Mouse (Mus musculus) neural tube, embryonic 14.5 days (tissue): ENCODE measurements around the gene Pth1r. TPM values are rescaled to one million over a fixed set of nuclear protein-coding genes. Genes with fewer than 3 reads are reported as not detected.

Experiments used
- ATAC-seq: fragments of 200-750 bp; cut with Nextera tagmentation; 2 replicates; pipeline ENCODE4 v1.8.0; 2017; ENCODE audit warnings: low read depth, mild to moderate bottlenecking, moderate TSS enrichment, moderate library complexity
- H3K27ac ChIP-seq: fragments of 300-500 bp; sonication (generic); 2 replicates; pipeline ENCODE4 v1.5.1; 2014; ENCODE audit warnings: low read depth, mild to moderate bottlenecking, control low read depth, low read length, moderate library complexity, mixed read lengths
- H3K27me3 ChIP-seq: fragments of 300-500 bp; sonication (generic); 2 replicates; pipeline ENCODE4 v1.6.1; 2014; ENCODE audit warnings: low read length; ENCODE audit not compliant: control insufficient read depth, insufficient read depth
- H3K36me3 ChIP-seq: fragments of 300-500 bp; sonication (generic); 2 replicates; pipeline ENCODE4 v1.6.1; 2014; ENCODE audit warnings: low read length, mixed read lengths; ENCODE audit not compliant: control insufficient read depth, insufficient read depth
- H3K4me1 ChIP-seq: fragments of 300-500 bp; sonication (generic); 2 replicates; pipeline ENCODE4 v1.6.1; 2014; ENCODE audit warnings: low read length; ENCODE audit not compliant: control insufficient read depth, insufficient read depth
- H3K4me2 ChIP-seq: fragments of 300-500 bp; sonication (generic); 2 replicates; pipeline ENCODE4 v1.6.1; 2014; ENCODE audit warnings: mild to moderate bottlenecking, low read depth, low read length, control low read depth
- H3K4me3 ChIP-seq: fragments of 300-500 bp; sonication (generic); 2 replicates; pipeline ENCODE4 v1.5.1; 2014; ENCODE audit warnings: low read depth, low read length, control low read depth, mixed read lengths
- H3K9ac ChIP-seq: fragments of 300-500 bp; sonication (generic); replicated peaks from 2 replicates; pipeline ENCODE4 v1.6.1; 2014; ENCODE audit warnings: low read depth, mild to moderate bottlenecking, control low read depth, low read length, mixed read lengths
- H3K9me3 ChIP-seq: fragments of 300-500 bp; sonication (generic); 2 replicates; pipeline ENCODE4 v1.6.1; 2016; ENCODE audit warnings: low read length; ENCODE audit not compliant: control insufficient read depth
- WGBS: fragments of 180-500 bp; shearing (Covaris S2); extraction: QIAGEN DNeasy Blood & Tissue Kit; methylation state at CpG from one replicate; pipeline ENCODE4 v1.1.7; 2014; 5-methylcytosine and 5-hydroxymethylcytosine counted together
- polyA plus RNA-seq: library from polyadenylated mRNA; unstranded; fragments of >200 nt; fragmentation: Nextera tagmentation; extraction: Ambion mirVana; gene quantifications from 2 replicates; pipeline ENCODE4 v1.2.1, GENCODE M21; 2014

Pth1r gene
- polyA plus RNA-seq, 1 experiment from 2014 or later = 5.2 TPM

- ATAC-seq = peak; percentile 42; the same call in 1 of the 2 replicates
These were observed 3.9 kb downstream of the Pth1r start for GRCm38 (mm10) chr9:110742951-110743455.

DNA sequence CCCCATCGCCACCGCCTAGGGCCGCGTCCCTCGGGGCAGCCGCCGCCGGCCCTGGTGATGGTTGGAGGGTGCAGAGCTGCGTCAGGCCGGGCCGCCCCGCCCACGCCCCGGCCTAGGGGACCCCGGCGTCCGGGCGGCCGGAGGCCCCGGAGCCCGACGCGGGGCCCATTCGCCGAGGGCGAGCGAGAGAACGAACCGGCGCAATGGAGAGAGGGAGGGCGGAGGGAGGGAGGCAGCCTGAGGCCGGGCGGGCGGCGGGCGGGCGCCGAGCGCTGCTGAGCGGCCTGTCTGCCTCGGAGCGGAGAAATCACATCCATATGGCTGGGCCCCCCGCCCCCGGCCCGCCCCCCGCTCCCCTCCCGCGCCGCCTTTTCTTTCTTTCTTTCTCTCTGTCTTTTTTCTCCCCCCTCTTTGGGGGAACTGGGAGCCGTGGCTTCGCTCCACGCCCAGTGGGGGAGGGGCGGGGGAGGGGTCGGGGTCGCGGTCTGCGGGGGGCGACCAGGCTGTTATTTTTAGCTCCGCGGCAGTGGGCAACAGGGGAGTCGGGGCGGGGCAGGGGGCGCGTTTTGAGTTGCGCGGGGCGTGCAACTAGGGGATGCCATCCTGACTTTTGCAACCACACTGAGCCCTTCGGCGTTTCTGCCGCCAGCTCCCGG lies 4.5 kb downstream of the Pth1r start:
- H3K4me3 ChIP-seq = peak overlapping the region; percentile 64
- H3K4me2 ChIP-seq = peak overlapping the region; percentile 98
- WGBS = under 1% methylated on average over 34 of the region's 71 CpGs
- H3K9me3 ChIP-seq = no peaks in the 10 kb centered on the region
- ATAC-seq = peak; percentile 68
- no peaks in the 10 kb centered on the region for H3K36me3 ChIP-seq
- H3K4me1 ChIP-seq = peaks cover 5% of the 10 kb centered on the region; the same call in 1 of the 2 replicates
- peak overlapping the region; percentile 73 for H3K9ac ChIP-seq
- H3K27ac ChIP-seq = 0 out of 2 replicates have a peak overlapping the region, but pooled peaks have one; percentile 16
- peaks cover 3% of the 10 kb centered on the region for H3K27me3 ChIP-seq

More at GRCm38 (mm10) chr9:110742951-110743455, 3.9 kb downstream of the Pth1r start:
- peak overlapping the region; percentile 73 for H3K9ac ChIP-seq
- no peaks in the 10 kb centered on the region for H3K9me3 ChIP-seq
- H3K36me3 ChIP-seq = no peaks in the 10 kb centered on the region
- H3K27me3 ChIP-seq = peaks cover 3% of the 10 kb centered on the region
- WGBS = under 1% methylated on average over 33 of the region's 49 CpGs
- H3K27ac ChIP-seq = 0 out of 2 replicates have a peak overlapping the region, but pooled peaks have one; percentile 22
- H3K4me1 ChIP-seq = peaks cover 5% of the 10 kb centered on the region; the same call in 1 of the 2 replicates
- H3K4me3 ChIP-seq = peak overlapping the region; percentile 64
- peak overlapping the region; percentile 98 for H3K4me2 ChIP-seq

GRCm38 (mm10) chr9:110741711-110742294 lies 5.1 kb downstream of the Pth1r start, which contains the start of gene Myl3:
Gene Myl3 (plus strand): TSS chr9:110741861.
- Histone ChIP-seq H3K27me3 (peaks cover 3% of the 10 kb centered on the region), H3K4me3 (peak within 1 kb of the TSS; percentile 64), H3K9ac (peak within 1 kb of the TSS; percentile 73), H3K27ac (0 out of 2 replicates have a peak within 1 kb of the TSS, but pooled peaks have one; percentile 16), H3K9me3 (no peaks in the 10 kb centered on the region), H3K36me3 (no peaks in the 10 kb centered on the region), H3K4me2 (peak within 1 kb of the TSS; percentile 98), H3K4me1 (peaks cover 5% of the 10 kb centered on the region; the same call in 1 of the 2 replicates)
- 3% methylated on average over 17 of the region's 17 CpGs for WGBS
- no peak for ATAC-seq

- ATAC-seq = no peak
- H3K9ac ChIP-seq = no peak overlapping the region
- H3K27ac ChIP-seq = no peak overlapping the region
- no peak overlapping the region for H3K4me3 ChIP-seq
- no peaks in the 10 kb centered on the region for H3K36me3 ChIP-seq
- 88% methylated on average over 7 of the region's 7 CpGs for WGBS
- H3K4me1 ChIP-seq = peaks cover 5% of the 10 kb centered on the region; the same call in 1 of the 2 replicates
- no peak overlapping the region for H3K4me2 ChIP-seq
- H3K27me3 ChIP-seq = peaks cover 3% of the 10 kb centered on the region
- no peaks in the 10 kb centered on the region for H3K9me3 ChIP-seq
These were observed 7.0 kb downstream of the Pth1r start for GRCm38 (mm10) chr9:110739961-110740360.

DNA sequence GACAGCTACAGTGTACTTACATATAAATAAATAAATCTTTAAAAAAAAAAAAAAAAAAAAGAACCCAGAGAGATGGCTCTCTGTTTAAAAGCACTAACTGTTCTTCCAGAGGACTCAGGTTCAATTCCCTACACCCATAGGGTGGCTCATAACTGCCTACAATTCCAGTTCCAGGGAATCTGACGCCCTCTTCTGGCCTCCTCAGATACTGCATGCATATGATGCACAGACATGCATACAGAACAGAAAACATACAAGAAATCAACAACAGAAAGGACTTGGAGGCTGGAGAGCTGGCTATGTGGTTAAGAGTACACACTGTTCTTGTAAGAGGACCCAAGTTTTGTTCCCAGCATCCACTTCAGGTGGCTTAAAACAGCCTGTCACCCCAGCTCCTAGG lies 8.9 kb downstream of the Pth1r start:
- H3K4me2 ChIP-seq = no peak overlapping the region
- peaks cover 3% of the 10 kb centered on the region; the same call in 1 of the 2 replicates for H3K27me3 ChIP-seq
- no peak overlapping the region for H3K27ac ChIP-seq
- H3K9ac ChIP-seq = no peak overlapping the region
- no peak for ATAC-seq
- H3K36me3 ChIP-seq = no peaks in the 10 kb centered on the region
- no peak overlapping the region for H3K4me3 ChIP-seq
- H3K9me3 ChIP-seq = no peaks in the 10 kb centered on the region
- WGBS = 15% methylated on average over 1 of the region's 1 CpGs
- H3K4me1 ChIP-seq = peaks cover 5% of the 10 kb centered on the region; the same call in 1 of the 2 replicates

- Histone ChIP-seq H3K4me2 (no peak overlapping the region), H3K27me3 (peaks cover 3% of the 10 kb centered on the region; the same call in 1 of the 2 replicates), H3K36me3 (no peaks in the 10 kb centered on the region), H3K4me1 (0 out of 2 replicates have a peak, but pooled peaks cover 5% of the 10 kb centered on the region), H3K27ac (no peak overlapping the region), H3K4me3 (no peak overlapping the region), H3K9me3 (no peaks in the 10 kb centered on the region), H3K9ac (no peak overlapping the region)
- no peak for ATAC-seq
- WGBS = 43% methylated on average over 9 of the region's 9 CpGs
These were observed 10.6 kb downstream of the Pth1r start for GRCm38 (mm10) chr9:110736362-110736761.

DNA sequence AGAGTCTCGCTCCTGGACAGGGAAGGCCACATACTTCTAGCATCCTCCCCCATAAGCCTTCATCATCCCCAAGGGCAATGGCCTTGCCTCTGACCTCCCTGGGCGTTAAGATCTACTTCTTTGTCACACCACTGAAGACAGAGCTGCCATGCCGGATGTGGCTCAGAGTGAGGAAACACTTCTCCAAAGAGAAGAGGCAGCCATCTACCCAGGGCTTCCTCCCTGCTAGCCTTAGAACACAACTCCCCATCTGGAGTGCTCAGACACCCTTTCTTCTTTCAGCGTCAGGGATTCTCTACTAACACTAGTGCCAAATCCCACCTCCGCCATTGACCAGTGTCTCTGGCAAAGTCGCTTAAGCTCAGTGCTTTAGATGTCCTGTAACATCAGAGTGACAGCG lies 12.8 kb downstream of the Pth1r start:
- no peak overlapping the region for H3K9ac ChIP-seq
- H3K27me3 ChIP-seq = no peaks in the 10 kb centered on the region
- no peak overlapping the region for H3K4me2 ChIP-seq
- H3K4me3 ChIP-seq = no peak overlapping the region
- no peaks in the 10 kb centered on the region for H3K36me3 ChIP-seq
- H3K27ac ChIP-seq = no peak overlapping the region
- no peaks in the 10 kb centered on the region for H3K9me3 ChIP-seq
- ATAC-seq = no peak
- 0 out of 2 replicates have a peak, but pooled peaks cover 5% of the 10 kb centered on the region for H3K4me1 ChIP-seq
- 76% methylated on average over 7 of the region's 7 CpGs for WGBS

GRCm38 (mm10) chr9:110733102-110733501 lies 13.8 kb downstream of the Pth1r start:
- peak overlapping the region; percentile 29; the same call in 1 of the 2 replicates for H3K9ac ChIP-seq
- no peak overlapping the region for H3K27ac ChIP-seq
- peak overlapping the region; percentile 29 for H3K4me3 ChIP-seq
- no peak for ATAC-seq
- no peaks in the 10 kb centered on the region for H3K9me3 ChIP-seq
- H3K4me1 ChIP-seq = 0 out of 2 replicates have a peak, but pooled peaks cover 5% of the 10 kb centered on the region
- no peaks in the 10 kb centered on the region for H3K36me3 ChIP-seq
- H3K27me3 ChIP-seq = no peaks in the 10 kb centered on the region
- 14% methylated on average over 8 of the region's 8 CpGs for WGBS
- H3K4me2 ChIP-seq = peak overlapping the region; percentile 57
